Mouse (Mus musculus) brain, embryonic 14.5 days (tissue): ENCODE data around the gene Kcnq4.

Source experiments
- CTCF ChIP-seq: fragments of 200-500 bp; IDR thresholded peaks from 2 replicates; pipeline ENCODE4 v1.5.1; 2012; ENCODE audit warnings: inconsistent platforms, mild to moderate bottlenecking, moderate library complexity, borderline replicate concordance; ENCODE audit not compliant: insufficient read depth, insufficient read length; ENCODE audit errors: extremely low read depth
- POLR2A ChIP-seq: fragments of 200-500 bp; IDR thresholded peaks from 2 replicates; pipeline ENCODE4 v1.6.1; 2012; ENCODE audit warnings: mild to moderate bottlenecking, inconsistent platforms, borderline replicate concordance; ENCODE audit not compliant: poor library complexity, insufficient read depth, insufficient read length, severe bottlenecking; ENCODE audit errors: extremely low read depth

DNA sequence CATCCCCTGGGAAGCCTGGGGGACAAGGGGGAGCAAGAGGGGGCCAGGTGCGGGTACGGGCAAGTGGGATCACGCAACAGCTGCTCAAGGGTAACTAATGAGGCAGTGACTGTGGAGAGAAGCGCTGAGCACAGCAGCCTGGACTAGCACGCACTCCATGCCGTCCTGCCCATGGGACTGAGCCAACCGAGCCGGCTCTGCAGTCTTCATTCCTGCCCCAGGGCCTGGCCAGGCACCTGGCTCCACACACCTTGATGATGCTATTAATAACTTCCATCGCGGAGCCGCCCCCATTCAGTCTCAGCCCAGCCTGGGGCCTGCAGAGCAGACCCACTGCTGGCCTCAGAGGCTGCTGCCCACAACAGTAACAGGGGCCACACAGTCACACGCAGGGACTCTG is 36.2 kb downstream of the Kcnq4 start:
- no peak for TF ChIP-seq POLR2A
- TF ChIP-seq CTCF, result no peak
